Mouse (Mus musculus): ENCODE data around the gene Gm49450.

The Gm49450 gene

GRCm38 (mm10) chr15:98985240-98985981 lies 32.1 kb upstream of the Gm49450 start:
- DNase-seq = peak; percentile 84 to 85

GRCm38 (mm10) chr15:98984681-98985080 lies 31.3 kb upstream of the Gm49450 start:
- DNase-seq = peak; percentile 43

GRCm38 (mm10) chr15:98983431-98984081 lies 30.2 kb upstream of the Gm49450 start:
- no peak for DNase-seq

GRCm38 (mm10) chr15:98982100-98982499 lies 28.7 kb upstream of the Gm49450 start:
- no peak for DNase-seq

- no peak for DNase-seq
These were observed 26.8 kb upstream of the Gm49450 start for GRCm38 (mm10) chr15:98980012-98980614.

GRCm38 (mm10) chr15:98978409-98979172 lies 25.2 kb upstream of the Gm49450 start:
- no peak for DNase-seq

- no peak for DNase-seq
These were observed 24.5 kb upstream of the Gm49450 start for GRCm38 (mm10) chr15:98977759-98978408.

- DNase-seq = no peak
These were observed 23.7 kb upstream of the Gm49450 start for GRCm38 (mm10) chr15:98976763-98977758.

- peak; percentile 31 to 47 for DNase-seq
These were observed 19.8 kb upstream of the Gm49450 start for GRCm38 (mm10) chr15:98973015-98973614.

GRCm38 (mm10) chr15:98971576-98972320 lies 18.4 kb upstream of the Gm49450 start:
- DNase-seq = peak in 1 of 2 experiments; percentile 10

GRCm38 (mm10) chr15:98971111-98971510 lies 17.8 kb upstream of the Gm49450 start:
- no peak for DNase-seq

- peak in 1 of 2 experiments; percentile 10 for DNase-seq
These were observed 16.2 kb upstream of the Gm49450 start for GRCm38 (mm10) chr15:98969372-98970101.

GRCm38 (mm10) chr15:98968701-98969371 lies 15.5 kb upstream of the Gm49450 start:
- DNase-seq = no peak

GRCm38 (mm10) chr15:98959531-98959930 lies 6.2 kb upstream of the Gm49450 start:
- DNase-seq = no peak

- no peak for DNase-seq
These were observed 5.6 kb upstream of the Gm49450 start for GRCm38 (mm10) chr15:98958901-98959420.

- DNase-seq = no peak
These were observed 4.1 kb upstream of the Gm49450 start for GRCm38 (mm10) chr15:98957475-98957874.

GRCm38 (mm10) chr15:98956000-98956399 lies 2.6 kb upstream of the Gm49450 start:
- DNase-seq = no peak

GRCm38 (mm10) chr15:98955324-98955723 lies 2.0 kb upstream of the Gm49450 start:
- no peak for DNase-seq
